Mouse (Mus musculus): ENCODE results near the gene Ulk1.
"Not testable (repeated sequence)": the region's sequence is repeated elsewhere in the genome, so short reads cannot be mapped to it uniquely, and the experiment has no call there.

The Ulk1 gene

GRCm38 (mm10) chr5:110809667-110810325, at the start of gene Ulk1:
TSS of gene Ulk1 (minus strand) at chr5:110810097.
- peak; percentile 99 for DNase-seq (ENCODE audit: low read depth, low spot score)

GRCm38 (mm10) chr5:110859013-110859650, 49.2 kb upstream of the Ulk1 start:
- DNase-seq (ENCODE audit: low read depth, low spot score) = no peak

- no peak for DNase-seq (ENCODE audit: low read depth, low spot score)
Observed at GRCm38 (mm10) chr5:110857091-110857490, 47.2 kb upstream of the Ulk1 start.

- no peak for DNase-seq (ENCODE audit: low read depth, low spot score)
Observed at GRCm38 (mm10) chr5:110852990-110853389, 43.1 kb upstream of the Ulk1 start.

- DNase-seq (ENCODE audit: low read depth, low spot score) = peak; percentile 46
Observed at GRCm38 (mm10) chr5:110841046-110841862, 31.4 kb upstream of the Ulk1 start.

- peak; percentile 82 for DNase-seq (ENCODE audit: low read depth, low spot score)
Observed at GRCm38 (mm10) chr5:110840465-110840864, 30.6 kb upstream of the Ulk1 start.

GRCm38 (mm10) chr5:110839678-110840365, 29.9 kb upstream of the Ulk1 start, which contains the start of the genes Hscb and Chek2:
TSS of gene Hscb (minus strand) at chr5:110839777.
TSS of gene Chek2 (plus strand) at chr5:110839979.
- peak; percentile 97 for DNase-seq (ENCODE audit: low read depth, low spot score)

GRCm38 (mm10) chr5:110839038-110839677, 29.3 kb upstream of the Ulk1 start:
- DNase-seq (ENCODE audit: low read depth, low spot score) = no peak

GRCm38 (mm10) chr5:110838016-110838415, 28.1 kb upstream of the Ulk1 start:
- not testable (repeated sequence) for DNase-seq (ENCODE audit: low read depth, low spot score)

GRCm38 (mm10) chr5:110835959-110836358, 26.1 kb upstream of the Ulk1 start:
- no peak for DNase-seq (ENCODE audit: low read depth, low spot score)

GRCm38 (mm10) chr5:110831036-110831720, 21.3 kb upstream of the Ulk1 start:
- no peak for DNase-seq (ENCODE audit: low read depth, low spot score)

- DNase-seq (ENCODE audit: low read depth, low spot score) = no peak
Observed at GRCm38 (mm10) chr5:110827576-110827975, 17.7 kb upstream of the Ulk1 start.

- DNase-seq (ENCODE audit: low read depth, low spot score) = no peak
Observed at GRCm38 (mm10) chr5:110826781-110827495, 17.0 kb upstream of the Ulk1 start.

- DNase-seq (ENCODE audit: low read depth, low spot score) = no peak
Observed at GRCm38 (mm10) chr5:110824421-110824820, 14.5 kb upstream of the Ulk1 start.

- DNase-seq (ENCODE audit: low read depth, low spot score) = peak; percentile 62
Observed at GRCm38 (mm10) chr5:110808821-110809666, 853 bp downstream of the Ulk1 start.

GRCm38 (mm10) chr5:110808061-110808631, 1.8 kb downstream of the Ulk1 start:
- DNase-seq (ENCODE audit: low read depth, low spot score) = peak; percentile 89

GRCm38 (mm10) chr5:110807453-110807852, 2.4 kb downstream of the Ulk1 start:
- DNase-seq (ENCODE audit: low read depth, low spot score) = no peak

- no peak for DNase-seq (ENCODE audit: low read depth, low spot score)
Observed at GRCm38 (mm10) chr5:110806676-110807075, 3.2 kb downstream of the Ulk1 start.

GRCm38 (mm10) chr5:110806154-110806553, 3.7 kb downstream of the Ulk1 start:
- no peak for DNase-seq (ENCODE audit: low read depth, low spot score)

Data from A20 (cell line).